Mouse (Mus musculus): ENCODE measurements around the gene Alg3.

DNA sequence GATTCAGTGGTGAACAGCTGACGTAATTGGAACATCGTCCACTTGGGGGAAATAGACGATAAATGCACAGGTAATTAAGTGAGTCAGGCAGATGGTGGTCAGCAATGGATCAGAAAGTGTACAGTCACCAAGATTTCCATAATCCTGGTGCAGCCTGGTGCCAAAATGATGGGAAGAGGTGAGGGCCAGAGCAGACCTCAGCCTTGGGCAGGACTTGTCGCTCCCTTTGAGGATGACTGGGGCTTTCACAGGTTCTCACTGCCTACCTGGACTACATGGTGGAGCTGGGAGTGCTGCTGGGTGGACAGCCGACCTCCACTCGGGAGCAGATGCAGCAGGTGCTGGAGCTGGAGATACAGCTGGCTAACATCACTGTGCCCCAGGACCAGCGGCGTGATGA lies 25.9 kb upstream of the Alg3 start:
- TF ChIP-seq CTCF (IDR thresholded peaks at IDR 0.05; ENCODE audit: extremely low read depth, insufficient read depth, low read length) (no peak), POLR2A (IDR thresholded peaks at IDR 0.05; ENCODE audit: extremely low read depth, insufficient read depth, low read length) (no peak)
